Mouse (Mus musculus) urinary bladder, adult 2 months (tissue): ENCODE measurements at regions not wholly inside any gene's neighbourhood (a gene's known extent, or its start where the extent isn't known, plus 50 kb on each side); places are given as distances from the start of the nearest gene placed in this dataset.

Experiments used
- DNase-seq: peaks from one replicate; pipeline ENCODE4 v3.0.0; 2022; ENCODE audit warnings: low spot score

DNA sequence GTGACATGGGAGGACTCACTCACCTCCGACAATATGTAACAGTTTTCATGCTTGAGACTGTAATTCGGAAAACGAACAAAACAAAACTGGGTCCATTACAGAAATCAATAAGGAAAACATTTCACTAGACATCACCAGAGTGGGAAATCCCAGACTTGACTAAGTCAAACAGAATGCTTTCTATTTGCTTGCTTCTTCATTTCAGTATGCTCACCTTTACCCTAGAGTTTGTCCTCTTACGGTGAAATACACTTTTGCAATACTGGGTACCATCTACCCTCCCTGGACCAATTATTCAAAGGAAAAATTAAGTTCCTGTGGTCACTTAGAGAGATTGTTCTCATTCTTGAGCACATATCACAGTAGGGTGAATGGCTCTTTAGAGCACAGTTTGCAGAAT lies 613.4 kb upstream of the 4930412O13Rik start:
- no peak for DNase-seq

GRCm38 (mm10) chr2:9283441-9283840 lies 597.6 kb upstream of the 4930412O13Rik start:
- no peak for DNase-seq

DNA sequence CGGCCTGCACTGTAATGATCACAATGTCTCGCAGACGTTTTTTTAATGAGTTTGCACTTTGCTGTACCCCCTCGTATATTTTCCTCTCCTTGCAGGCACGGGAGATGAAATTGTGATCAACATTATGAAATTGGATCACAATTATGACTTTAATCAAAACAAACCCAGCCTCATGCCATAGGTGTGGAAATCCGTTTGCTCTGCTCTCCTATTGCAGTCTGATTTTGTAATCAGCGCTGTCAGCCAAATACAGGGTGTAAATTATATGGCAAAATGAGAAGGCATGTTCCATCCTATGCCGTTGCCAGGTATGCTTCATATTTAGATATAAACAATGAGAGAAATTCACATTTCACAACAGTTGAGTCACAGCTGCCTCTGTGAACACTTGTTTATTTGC lies 595.3 kb upstream of the 4930412O13Rik start:
- no peak for DNase-seq

DNA sequence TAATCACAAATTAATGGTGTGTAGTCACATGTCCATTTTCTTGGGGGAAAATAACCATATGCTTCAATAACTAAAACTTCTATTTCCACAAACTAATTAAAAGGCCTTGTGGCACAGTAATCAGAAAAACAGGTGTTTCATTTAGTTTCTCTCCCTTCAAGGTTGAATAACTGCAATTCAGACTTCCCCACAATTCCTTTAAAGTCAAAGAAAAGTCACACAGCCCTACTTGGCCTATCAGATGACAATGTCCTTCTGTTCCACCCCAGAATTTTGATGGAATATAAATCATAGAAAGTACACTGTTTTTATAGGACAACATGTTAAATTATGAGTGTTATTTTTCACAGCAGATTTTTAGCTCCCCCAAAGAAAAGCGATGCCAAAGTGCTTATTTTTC lies 594.0 kb upstream of the 4930412O13Rik start:
- no peak for DNase-seq

GRCm38 (mm10) chr2:9287623-9288022 lies 593.4 kb upstream of the 4930412O13Rik start:
- no peak for DNase-seq

GRCm38 (mm10) chr2:9331630-9332352 lies 549.3 kb upstream of the 4930412O13Rik start:
- DNase-seq, result no peak

DNA sequence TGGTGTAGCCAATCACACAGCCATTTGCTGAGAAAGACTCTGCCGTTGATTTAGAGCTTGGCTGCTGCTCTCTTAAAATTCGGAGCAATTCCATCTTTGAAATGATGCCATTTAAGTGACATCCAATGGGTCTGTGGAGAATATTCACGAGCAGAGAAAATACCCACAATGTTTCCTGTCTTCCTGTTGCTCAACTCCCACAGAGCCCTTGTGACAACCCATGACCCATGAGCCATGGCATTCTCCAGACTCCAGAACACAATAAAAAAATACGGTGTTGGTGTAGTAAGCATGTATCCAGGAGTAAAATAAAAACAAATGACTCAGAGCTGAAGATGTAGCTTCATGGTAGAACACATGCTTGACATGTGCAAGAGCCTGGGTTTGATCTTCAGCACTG lies 532.1 kb upstream of the 4930412O13Rik start:
- no peak for DNase-seq

- DNase-seq, result no peak
Observed at GRCm38 (mm10) chr2:9349994-9350393, 531.1 kb upstream of the 4930412O13Rik start.

GRCm38 (mm10) chr2:9352190-9352589 lies 528.9 kb upstream of the 4930412O13Rik start:
- no peak for DNase-seq

GRCm38 (mm10) chr2:9360020-9360419 lies 521.0 kb upstream of the 4930412O13Rik start:
- DNase-seq, result no peak

GRCm38 (mm10) chr2:9367801-9368584 lies 513.1 kb upstream of the 4930412O13Rik start:
- no peak for DNase-seq

GRCm38 (mm10) chr2:9369572-9369971 lies 511.5 kb upstream of the 4930412O13Rik start:
- no peak for DNase-seq

GRCm38 (mm10) chr2:9386566-9386965 lies 494.5 kb upstream of the 4930412O13Rik start:
- no peak for DNase-seq

DNA sequence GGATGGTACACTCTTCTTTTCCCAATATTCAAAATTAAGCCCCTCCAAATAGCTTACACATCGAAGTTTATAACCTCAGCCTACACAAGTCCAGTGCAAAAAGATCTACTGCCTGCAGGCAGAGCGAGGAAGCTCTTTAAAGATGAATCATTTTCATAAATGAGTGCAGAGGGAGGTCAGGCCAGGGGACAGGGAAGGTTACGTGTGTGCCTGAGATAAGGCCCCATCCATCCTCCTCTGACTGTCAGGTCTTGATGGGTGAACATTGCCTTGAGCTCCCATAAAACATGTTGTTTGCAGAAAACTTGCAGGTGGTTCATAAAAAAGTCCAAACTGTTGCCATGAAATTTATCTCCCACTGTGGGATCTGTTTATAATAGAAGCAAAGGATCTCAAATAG lies 493.0 kb upstream of the 4930412O13Rik start:
- no peak for DNase-seq

GRCm38 (mm10) chr2:9395379-9395999 lies 485.6 kb upstream of the 4930412O13Rik start:
- DNase-seq, result no peak

DNA sequence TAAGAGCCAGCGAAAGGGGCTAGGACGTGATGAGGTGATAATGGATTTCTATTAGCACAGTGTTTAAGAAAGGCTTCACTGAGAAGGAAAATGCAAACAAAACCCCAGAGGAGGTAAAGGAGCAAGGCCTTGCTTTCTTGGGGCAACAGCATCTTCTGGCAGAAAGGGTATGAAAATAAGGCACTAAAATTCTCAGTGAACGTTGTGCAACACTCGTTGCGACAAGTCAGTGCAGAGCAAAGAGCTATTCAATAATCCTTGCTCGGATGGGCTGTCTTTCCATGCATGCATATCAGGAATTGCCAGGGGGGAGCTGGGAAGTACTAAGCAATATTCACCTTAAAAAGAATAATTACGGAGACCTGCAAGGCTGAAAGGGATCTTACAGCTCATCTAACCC lies 479.6 kb upstream of the 4930412O13Rik start:
- DNase-seq, result no peak

GRCm38 (mm10) chr2:9402281-9402680 lies 478.8 kb upstream of the 4930412O13Rik start:
- DNase-seq, result no peak

DNA sequence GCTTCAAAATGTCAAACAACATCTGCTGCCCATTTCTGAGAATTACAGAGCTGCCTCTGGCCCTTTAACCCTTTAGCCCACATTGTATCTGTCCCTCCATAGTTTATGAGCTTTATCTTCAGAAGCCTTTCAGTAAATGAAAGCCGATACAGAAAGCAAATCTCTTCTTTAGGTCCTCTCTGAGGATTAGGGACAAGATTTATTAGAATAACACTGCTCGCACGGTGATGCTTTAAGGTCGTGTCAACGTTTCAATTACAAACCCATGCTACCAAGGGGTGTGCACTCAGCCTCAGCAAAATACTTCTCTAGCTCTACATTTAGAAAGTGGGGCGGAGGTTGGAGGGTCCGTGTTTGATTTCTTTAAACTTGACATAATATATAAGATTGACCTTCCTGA lies 472.0 kb upstream of the 4930412O13Rik start:
- DNase-seq, result no peak

DNA sequence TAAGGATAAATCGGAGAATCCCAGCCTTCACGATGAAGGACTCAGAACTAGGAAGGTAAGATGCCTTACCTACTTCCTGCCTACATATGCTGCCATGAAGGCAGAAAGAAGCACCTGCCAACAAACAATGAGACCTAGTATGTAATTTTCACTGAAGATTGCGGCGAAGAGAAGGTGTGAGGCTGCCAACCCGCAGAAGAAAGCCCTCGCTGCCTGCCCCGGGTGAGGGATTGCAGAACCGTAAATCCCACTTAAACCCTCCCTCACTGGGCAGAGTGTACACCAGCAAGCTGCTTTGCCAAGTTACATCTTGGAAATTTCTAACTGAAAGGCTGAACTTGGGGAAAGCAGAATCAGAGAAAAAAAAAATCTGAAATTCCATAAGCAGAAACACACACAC lies 458.4 kb upstream of the 4930412O13Rik start:
- no peak for DNase-seq

GRCm38 (mm10) chr2:9423534-9423933 lies 457.5 kb upstream of the 4930412O13Rik start:
- no peak for DNase-seq

GRCm38 (mm10) chr2:9433110-9433940 lies 447.7 kb upstream of the 4930412O13Rik start:
- DNase-seq, result no peak
